Mouse (Mus musculus): ENCODE results near the gene Fstl4. TPM values are rescaled to one million over a fixed set of nuclear protein-coding genes. Genes with fewer than 3 reads are reported as not detected.

The Fstl4 gene
- polyA plus RNA-seq, 1 experiment: not detected

DNA sequence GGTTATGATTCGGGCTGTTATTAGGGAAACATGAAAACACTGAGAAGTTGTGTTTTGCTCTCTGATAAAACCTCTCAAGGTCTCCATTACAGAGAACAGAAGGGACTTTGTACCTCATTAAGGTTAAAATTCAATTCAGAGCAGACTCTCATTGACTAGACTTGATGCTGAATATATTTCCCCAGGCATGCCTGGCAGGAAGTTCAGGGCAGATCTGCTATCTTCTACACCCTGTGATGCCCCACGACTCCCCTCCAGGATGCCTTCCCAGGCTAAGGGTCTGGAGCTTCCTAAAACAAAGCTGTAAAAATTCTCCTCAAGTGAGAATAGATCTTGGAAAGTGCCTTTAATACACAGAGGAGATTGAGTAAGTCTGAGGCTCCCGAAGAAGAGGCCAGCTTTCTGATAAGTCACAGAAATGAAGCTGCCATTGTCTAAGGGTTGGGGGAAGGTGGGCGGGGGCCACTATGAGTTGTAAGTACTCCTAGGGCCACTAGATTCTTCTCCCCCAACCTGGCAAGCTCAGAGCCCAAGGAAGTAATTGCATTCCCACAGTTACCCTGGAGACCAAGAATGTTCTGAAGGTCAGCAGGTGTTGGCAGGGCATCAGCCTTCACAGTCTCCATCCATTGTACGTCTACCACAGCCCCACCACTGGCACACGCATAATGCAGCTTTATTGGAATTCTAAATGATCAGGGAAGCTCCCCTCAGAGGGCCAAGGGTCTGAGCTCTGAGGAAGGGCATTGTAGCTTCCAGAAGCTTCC lies 345.4 kb downstream of the Fstl4 start:
- H3K4me1 ChIP-seq (ENCODE audit: control insufficient read depth, insufficient read depth, low read length): no peaks in the 10 kb centered on the region

DNA sequence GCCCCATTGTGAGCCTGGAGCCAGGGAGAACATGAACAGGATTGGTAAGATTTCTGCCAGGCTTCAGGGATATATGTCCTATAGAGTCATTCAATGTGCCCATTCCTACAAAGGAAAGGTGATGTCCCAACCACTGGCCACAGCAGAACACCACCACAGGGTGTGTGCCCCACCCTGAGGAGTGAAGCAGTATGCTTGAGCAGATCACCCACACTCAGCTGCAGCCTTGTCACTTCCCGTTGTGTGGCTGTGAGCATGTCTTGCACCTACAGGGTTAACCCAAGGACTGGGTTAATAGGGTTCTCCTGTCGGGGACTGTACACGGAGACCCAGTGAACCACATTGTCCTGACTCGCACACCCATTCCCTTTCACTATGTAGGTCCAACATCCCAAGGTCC lies 351.3 kb downstream of the Fstl4 start:
- no peak overlapping the region for H3K27ac ChIP-seq (ENCODE audit: insufficient read depth, low read depth, low read length)
- TF ChIP-seq CTCF (IDR thresholded peaks at IDR 0.05; ENCODE audit: low read depth, low read length) (no peak), POLR2A (IDR thresholded peaks at IDR 0.05; ENCODE audit: borderline replicate concordance, low read depth, low read length) (no peak)
- no peaks in the 10 kb centered on the region for H3K4me1 ChIP-seq (ENCODE audit: control insufficient read depth, insufficient read depth, low read length)
- no peak overlapping the region for H3K4me3 ChIP-seq (ENCODE audit: insufficient read depth, low read length)

More for the DNA sequence above, 345.4 kb downstream of the Fstl4 start:
- Histone ChIP-seq H3K4me3 (ENCODE audit: insufficient read depth, low read length) (no peak overlapping the region), H3K27ac (ENCODE audit: insufficient read depth, low read depth, low read length) (no peak overlapping the region)
- TF ChIP-seq POLR2A (IDR thresholded peaks at IDR 0.05; ENCODE audit: borderline replicate concordance, low read depth, low read length) (no peak), CTCF (IDR thresholded peaks at IDR 0.05; ENCODE audit: low read depth, low read length) (no peak)

DNA sequence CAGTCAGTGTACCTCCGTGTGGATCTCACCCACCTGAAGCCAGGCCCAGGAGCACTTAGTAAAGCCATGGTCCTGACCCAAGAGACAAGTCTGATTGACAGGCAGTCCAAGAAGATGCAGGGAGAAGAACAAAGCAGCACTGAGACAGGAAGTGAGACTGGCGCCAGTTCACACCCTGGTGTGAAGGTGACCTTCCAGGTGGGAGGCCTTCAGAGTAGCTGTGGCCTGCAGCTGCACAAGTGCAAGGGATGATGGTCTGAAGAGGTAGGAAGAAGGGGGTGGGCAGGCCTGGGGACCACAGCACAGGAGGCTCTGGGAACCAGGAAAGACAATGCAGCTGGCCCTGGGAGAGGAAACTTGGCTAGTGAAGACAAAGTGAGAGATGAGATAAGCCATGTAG lies 351.9 kb downstream of the Fstl4 start:
- no peak for TF ChIP-seq POLR2A (IDR thresholded peaks at IDR 0.05; ENCODE audit: borderline replicate concordance, low read depth, low read length)
- H3K4me1 ChIP-seq (ENCODE audit: control insufficient read depth, insufficient read depth, low read length): no peaks in the 10 kb centered on the region
- no peak overlapping the region for H3K4me3 ChIP-seq (ENCODE audit: insufficient read depth, low read length)
- H3K27ac ChIP-seq (ENCODE audit: insufficient read depth, low read depth, low read length): no peak overlapping the region

DNA sequence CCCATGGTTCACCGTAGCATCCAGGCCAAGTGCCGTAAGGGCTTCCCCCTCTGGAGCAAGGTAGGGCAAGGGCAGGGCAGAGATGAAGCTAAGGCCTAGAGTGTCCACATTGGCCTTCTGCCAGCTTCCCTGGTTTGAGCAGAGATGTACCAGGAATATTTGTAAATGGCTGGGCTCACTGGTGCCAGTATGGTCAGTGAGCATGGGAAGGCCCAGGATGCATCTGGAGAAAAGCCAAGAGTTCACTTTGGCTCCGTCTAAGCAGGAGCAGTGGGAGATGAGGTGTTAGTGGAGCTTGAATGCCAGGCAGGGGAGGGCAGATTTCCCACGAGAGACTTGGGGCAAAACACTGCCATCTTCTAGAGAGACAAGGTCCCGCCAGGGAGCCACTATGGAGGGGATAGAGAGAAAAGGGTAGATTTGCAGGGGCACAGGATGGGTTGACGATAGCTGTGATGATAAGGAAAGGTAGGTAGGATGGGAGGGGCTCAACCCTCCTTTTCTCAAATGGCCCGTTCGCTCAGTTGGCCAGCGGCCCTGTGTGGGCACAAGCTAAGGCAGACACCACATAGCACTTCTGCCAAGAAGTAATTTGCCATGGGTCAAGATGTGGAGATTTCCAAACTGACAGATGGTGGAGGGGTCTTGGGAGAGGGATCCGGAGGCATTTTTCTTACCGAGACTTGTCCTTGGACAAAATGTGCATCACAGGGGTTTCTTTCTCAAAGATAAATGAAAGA lies 354.0 kb downstream of the Fstl4 start:
- TF ChIP-seq CTCF (IDR thresholded peaks at IDR 0.05; ENCODE audit: low read depth, low read length) (no peak), POLR2A (IDR thresholded peaks at IDR 0.05; ENCODE audit: borderline replicate concordance, low read depth, low read length) (no peak)
- H3K4me1 ChIP-seq (ENCODE audit: control insufficient read depth, insufficient read depth, low read length): no peaks in the 10 kb centered on the region
- no peak overlapping the region for H3K4me3 ChIP-seq (ENCODE audit: insufficient read depth, low read length)
- no peak overlapping the region for H3K27ac ChIP-seq (ENCODE audit: insufficient read depth, low read depth, low read length)

DNA sequence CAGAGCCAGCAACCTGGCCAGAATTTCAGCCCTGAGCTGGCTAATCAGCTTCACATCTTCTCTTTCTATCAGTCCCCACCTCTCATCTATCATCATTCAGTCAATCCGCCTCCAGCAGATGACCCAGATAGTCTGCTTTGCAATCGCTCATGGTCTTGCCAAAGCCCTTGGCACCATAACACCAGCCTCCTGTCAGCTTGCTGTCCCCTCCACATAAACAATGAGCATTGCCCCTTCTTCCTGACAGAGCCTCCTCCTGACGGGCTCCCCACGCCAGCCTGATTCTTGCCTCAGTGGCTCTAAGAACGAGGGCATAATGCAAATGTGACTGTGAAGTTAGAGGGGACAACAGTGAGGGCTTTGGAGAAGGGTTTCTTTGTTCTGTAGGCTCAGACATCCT lies 355.5 kb downstream of the Fstl4 start:
- TF ChIP-seq POLR2A (IDR thresholded peaks at IDR 0.05; ENCODE audit: borderline replicate concordance, low read depth, low read length) (no peak), CTCF (IDR thresholded peaks at IDR 0.05; ENCODE audit: low read depth, low read length) (no peak)
- Histone ChIP-seq H3K27ac (ENCODE audit: insufficient read depth, low read depth, low read length) (no peak overlapping the region), H3K4me3 (ENCODE audit: insufficient read depth, low read length) (no peak overlapping the region), H3K4me1 (ENCODE audit: control insufficient read depth, insufficient read depth, low read length) (no peaks in the 10 kb centered on the region)

DNA sequence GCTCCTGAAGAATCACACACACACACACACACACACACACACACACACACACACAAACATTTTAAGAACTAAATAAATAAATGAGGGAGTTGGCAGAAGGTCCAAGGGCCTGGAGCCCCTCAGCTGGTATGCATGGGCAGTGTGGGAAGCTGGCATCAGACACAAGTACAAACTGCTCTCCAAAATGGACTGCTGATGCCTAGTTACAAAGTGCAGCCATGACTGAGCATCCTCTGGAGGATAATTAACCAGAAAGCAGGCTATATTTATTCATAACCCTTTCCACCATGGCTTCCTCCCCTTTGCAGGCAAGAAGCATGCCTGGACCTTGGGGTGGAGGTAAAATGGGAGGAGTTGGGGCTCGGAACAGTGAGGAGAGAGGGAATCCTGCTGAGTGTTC lies 356.8 kb downstream of the Fstl4 start:
- Histone ChIP-seq H3K4me1 (ENCODE audit: control insufficient read depth, insufficient read depth, low read length) (no peaks in the 10 kb centered on the region), H3K27ac (ENCODE audit: insufficient read depth, low read depth, low read length) (no peak overlapping the region), H3K4me3 (ENCODE audit: insufficient read depth, low read length) (no peak overlapping the region)
- no peak for TF ChIP-seq POLR2A (IDR thresholded peaks at IDR 0.05; ENCODE audit: borderline replicate concordance, low read depth, low read length)

DNA sequence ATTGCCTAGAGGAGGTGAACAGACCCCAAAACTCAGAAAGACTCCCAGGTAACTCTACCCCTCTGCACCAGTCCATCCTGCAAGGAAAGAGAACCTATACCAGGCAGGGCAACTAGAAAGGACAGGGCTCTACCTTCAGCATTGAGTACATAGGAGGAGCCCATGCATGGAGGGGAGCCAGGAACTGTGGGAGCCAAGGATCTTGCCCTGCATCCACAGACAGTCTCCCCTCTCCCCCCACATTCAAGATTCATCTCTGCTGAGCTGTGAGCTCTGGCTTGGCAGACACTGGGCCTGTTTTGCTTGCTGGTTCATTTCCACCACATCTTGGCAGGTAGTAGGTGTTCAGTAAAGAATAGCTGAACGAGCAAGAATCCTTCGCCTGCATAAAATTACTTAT lies 360.4 kb downstream of the Fstl4 start:
- Histone ChIP-seq H3K4me3 (ENCODE audit: insufficient read depth, low read length) (no peak overlapping the region), H3K4me1 (ENCODE audit: control insufficient read depth, insufficient read depth, low read length) (no peaks in the 10 kb centered on the region), H3K27ac (ENCODE audit: insufficient read depth, low read depth, low read length) (no peak overlapping the region)
- TF ChIP-seq POLR2A (IDR thresholded peaks at IDR 0.05; ENCODE audit: borderline replicate concordance, low read depth, low read length): no peak
- TF ChIP-seq CTCF (IDR thresholded peaks at IDR 0.05; ENCODE audit: low read depth, low read length): no peak

DNA sequence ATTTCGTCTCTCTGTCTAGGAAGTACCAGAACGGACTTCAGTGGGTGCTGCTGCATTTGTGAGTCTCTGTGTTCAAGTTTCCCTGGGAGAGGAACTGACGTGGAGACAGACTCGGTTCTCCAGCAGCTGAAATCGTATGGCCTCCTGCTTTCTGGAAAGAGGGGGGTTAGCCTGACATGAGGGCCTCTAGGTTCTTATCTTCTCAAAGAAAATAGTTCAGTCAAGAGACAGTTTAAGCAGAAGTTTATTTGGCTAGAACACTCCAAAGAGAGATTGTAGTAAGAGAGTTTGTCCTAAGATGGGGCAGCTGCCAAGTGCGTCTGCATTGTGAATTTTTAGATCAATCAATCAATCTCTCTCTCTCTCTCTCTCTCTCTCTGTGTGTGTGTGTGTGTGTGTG lies 362.2 kb downstream of the Fstl4 start:
- Histone ChIP-seq H3K4me1 (ENCODE audit: control insufficient read depth, insufficient read depth, low read length) (no peaks in the 10 kb centered on the region), H3K4me3 (ENCODE audit: insufficient read depth, low read length) (no peak overlapping the region), H3K27ac (ENCODE audit: insufficient read depth, low read depth, low read length) (no peak overlapping the region)
- TF ChIP-seq POLR2A (IDR thresholded peaks at IDR 0.05; ENCODE audit: borderline replicate concordance, low read depth, low read length): no peak
- TF ChIP-seq CTCF (IDR thresholded peaks at IDR 0.05; ENCODE audit: low read depth, low read length): no peak

DNA sequence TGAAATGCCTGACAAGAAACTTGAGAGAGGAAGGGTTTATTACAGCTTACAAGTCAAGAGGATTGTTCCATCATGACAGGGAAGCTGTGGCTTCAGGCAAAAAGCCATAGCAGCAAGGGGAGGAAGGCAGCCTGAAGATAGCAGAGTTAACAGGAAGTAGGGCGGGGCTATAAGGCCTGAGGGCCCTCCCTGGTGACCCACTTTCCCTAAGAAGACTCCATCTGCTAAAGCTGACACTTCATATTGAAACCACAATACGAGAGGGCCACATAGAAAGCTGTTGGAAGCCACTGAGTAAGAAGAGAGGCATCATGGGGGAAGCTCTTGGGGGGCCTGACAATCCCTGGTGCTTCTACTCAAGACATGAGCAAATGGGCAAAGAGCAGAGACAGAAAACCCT lies 364.2 kb downstream of the Fstl4 start:
- no peak overlapping the region for H3K4me3 ChIP-seq (ENCODE audit: insufficient read depth, low read length)
- no peak overlapping the region for H3K27ac ChIP-seq (ENCODE audit: insufficient read depth, low read depth, low read length)
- H3K4me1 ChIP-seq (ENCODE audit: control insufficient read depth, insufficient read depth, low read length): no peaks in the 10 kb centered on the region
- no peak for TF ChIP-seq CTCF (IDR thresholded peaks at IDR 0.05; ENCODE audit: low read depth, low read length)
- TF ChIP-seq POLR2A (IDR thresholded peaks at IDR 0.05; ENCODE audit: borderline replicate concordance, low read depth, low read length): no peak

DNA sequence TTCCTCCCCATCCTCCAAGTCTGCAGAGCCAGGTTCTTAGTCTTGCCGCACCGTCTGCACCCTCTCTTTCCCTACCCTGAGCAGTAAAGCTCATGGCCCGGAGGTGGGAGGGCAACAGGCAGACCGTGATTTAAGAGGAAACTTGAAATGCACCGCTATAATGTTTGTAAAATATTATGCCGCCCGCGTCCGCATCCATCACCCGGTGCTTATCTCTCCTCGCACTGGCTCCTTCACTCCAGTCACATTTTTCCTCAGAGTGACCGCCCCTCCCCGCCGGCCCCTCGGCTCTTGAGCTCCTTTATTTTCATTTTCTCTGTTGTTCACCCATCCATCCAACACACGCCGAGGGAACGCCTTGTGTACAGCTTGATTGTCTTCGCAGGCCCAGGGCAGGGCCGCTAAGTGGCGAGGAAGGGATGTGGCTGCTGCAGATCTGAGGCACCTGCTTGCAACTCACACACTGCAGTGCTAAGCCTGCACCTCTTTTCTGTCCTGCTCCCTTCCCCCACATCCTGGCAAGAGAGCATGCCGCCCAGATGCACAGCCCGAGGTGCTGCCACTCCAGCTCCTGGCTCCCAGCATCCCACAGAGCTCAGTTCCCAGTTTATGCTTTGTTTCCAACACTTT lies 368.1 kb downstream of the Fstl4 start:
- TF ChIP-seq CTCF (IDR thresholded peaks at IDR 0.05; ENCODE audit: low read depth, low read length) (no peak), POLR2A (IDR thresholded peaks at IDR 0.05; ENCODE audit: borderline replicate concordance, low read depth, low read length) (no peak)
- no peak overlapping the region for H3K4me3 ChIP-seq (ENCODE audit: insufficient read depth, low read length)
- no peaks in the 10 kb centered on the region for H3K4me1 ChIP-seq (ENCODE audit: control insufficient read depth, insufficient read depth, low read length)
- no peak overlapping the region for H3K27ac ChIP-seq (ENCODE audit: insufficient read depth, low read depth, low read length)
